Mouse (Mus musculus) lung, postnatal 0 days (tissue): ENCODE data around the gene Adora1.

Source experiments
- CTCF ChIP-seq: IDR thresholded peaks from 2 replicates; pipeline ENCODE4 v1.5.1; 2016; ENCODE audit warnings: antibody characterized with exemption, mild to moderate bottlenecking
- EP300 ChIP-seq: IDR thresholded peaks from 2 replicates; pipeline ENCODE4 v1.6.1; 2016; ENCODE audit warnings: antibody characterized with exemption, mild to moderate bottlenecking, control low read depth

DNA sequence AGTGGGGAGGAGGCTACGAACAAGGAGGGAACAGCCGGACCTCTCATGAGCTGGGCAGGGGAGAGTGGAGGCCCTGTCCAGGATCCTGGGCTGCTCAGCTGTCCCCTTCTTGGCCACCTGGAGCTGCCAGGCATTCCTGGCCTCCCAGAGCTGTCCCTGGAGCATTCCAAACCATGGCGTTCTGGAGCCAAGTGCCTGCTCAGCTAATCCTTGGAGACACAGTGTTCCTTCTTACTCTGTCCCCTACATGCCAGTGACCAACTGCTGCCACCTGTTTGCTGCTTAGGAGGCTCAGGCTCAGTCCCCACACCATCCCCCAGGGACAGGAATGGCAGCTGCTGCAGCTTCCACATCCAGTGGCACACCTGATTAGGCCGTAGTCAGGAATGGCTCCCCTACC is 39.3 kb downstream of the Adora1 start:
- no peak for TF ChIP-seq CTCF
- peak; percentile 74; the same call in 1 of the 2 replicates for TF ChIP-seq EP300
